Mouse (Mus musculus) liver, embryonic 13.5 days (tissue): ENCODE measurements at regions not wholly inside any gene's neighbourhood (a gene's known extent, or its start where the extent isn't known, plus 50 kb on each side); places are given as distances from the start of the nearest gene placed in this dataset.

ENCODE experiments used
- ATAC-seq: fragments of 200-750 bp; cut with Nextera tagmentation; 2 replicates; pipeline ENCODE4 v1.8.0; 2017; ENCODE audit warnings: low read depth, mild to moderate bottlenecking, moderate number of reproducible peaks, moderate library complexity
- DNase-seq: peaks from one replicate; pipeline ENCODE4 v3.0.0; 2022
- H3K27ac ChIP-seq: fragments of 300-500 bp; sonication (generic); 2 replicates; pipeline ENCODE4 v1.5.1; 2015; ENCODE audit warnings: moderate library complexity, mild to moderate bottlenecking, inconsistent platforms
- H3K27me3 ChIP-seq: fragments of 300-500 bp; sonication (generic); 2 replicates; pipeline ENCODE4 v1.6.1; 2015; ENCODE audit warnings: mild to moderate bottlenecking, inconsistent platforms
- H3K36me3 ChIP-seq: fragments of 300-500 bp; sonication (generic); 2 replicates; pipeline ENCODE4 v1.6.1; 2015; ENCODE audit warnings: mild to moderate bottlenecking, inconsistent platforms
- H3K4me1 ChIP-seq: fragments of 300-500 bp; sonication (generic); replicated peaks from 2 replicates; pipeline ENCODE4 v1.6.1; 2015; ENCODE audit warnings: inconsistent platforms
- H3K4me2 ChIP-seq: fragments of 300-500 bp; sonication (generic); 2 replicates; pipeline ENCODE4 v1.6.1; 2015; ENCODE audit warnings: inconsistent platforms, mild to moderate bottlenecking, moderate library complexity
- H3K4me3 ChIP-seq: fragments of 300-500 bp; sonication (generic); replicated peaks from 2 replicates; pipeline ENCODE4 v1.5.1; 2015; ENCODE audit warnings: mild to moderate bottlenecking, inconsistent platforms
- H3K9ac ChIP-seq: fragments of 300-500 bp; sonication (generic); 2 replicates; pipeline ENCODE4 v1.6.1; 2015; ENCODE audit warnings: mild to moderate bottlenecking, inconsistent platforms
- H3K9me3 ChIP-seq: fragments of 300-500 bp; sonication (generic); replicated peaks from 2 replicates; pipeline ENCODE4 v1.6.1; 2016; ENCODE audit warnings: inconsistent platforms
- WGBS: fragments of 180-500 bp; shearing (Covaris S2); methylation state at CpG from one replicate; pipeline ENCODE4 v1.1.7; 2015; ENCODE audit not compliant: insufficient replicate concordance; 5-methylcytosine and 5-hydroxymethylcytosine counted together

DNA sequence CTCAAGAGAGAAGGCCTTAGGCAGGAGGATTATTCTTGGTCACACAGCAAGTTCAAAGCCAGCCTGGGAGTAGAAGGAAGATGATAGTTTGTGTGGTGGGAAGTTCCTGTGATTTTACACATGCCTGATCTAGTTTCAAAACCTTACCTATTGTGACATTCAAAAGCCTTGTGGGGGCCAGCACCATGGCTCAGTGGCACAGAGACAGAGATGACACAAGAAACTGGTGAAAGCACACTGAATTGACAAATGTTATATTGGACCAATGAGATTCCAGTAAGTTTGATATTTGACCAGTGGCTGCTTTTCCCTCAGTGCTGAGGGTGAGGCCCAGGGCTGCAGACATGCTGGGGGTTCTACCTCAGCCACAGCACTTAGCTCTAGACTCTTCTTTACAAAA is 73.1 kb upstream of the Jak1 start:
- DNase-seq (no peak), ATAC-seq (no peak)
- H3K9ac ChIP-seq, result no peak overlapping the region
- H3K4me2 ChIP-seq, result no peak overlapping the region
- no peaks in the 10 kb centered on the region for H3K9me3 ChIP-seq
- no peak overlapping the region for H3K27ac ChIP-seq
- no peaks in the 10 kb centered on the region for H3K4me1 ChIP-seq
- no peaks in the 10 kb centered on the region for H3K27me3 ChIP-seq
- H3K36me3 ChIP-seq, result no peaks in the 10 kb centered on the region
- no peak overlapping the region for H3K4me3 ChIP-seq

DNA sequence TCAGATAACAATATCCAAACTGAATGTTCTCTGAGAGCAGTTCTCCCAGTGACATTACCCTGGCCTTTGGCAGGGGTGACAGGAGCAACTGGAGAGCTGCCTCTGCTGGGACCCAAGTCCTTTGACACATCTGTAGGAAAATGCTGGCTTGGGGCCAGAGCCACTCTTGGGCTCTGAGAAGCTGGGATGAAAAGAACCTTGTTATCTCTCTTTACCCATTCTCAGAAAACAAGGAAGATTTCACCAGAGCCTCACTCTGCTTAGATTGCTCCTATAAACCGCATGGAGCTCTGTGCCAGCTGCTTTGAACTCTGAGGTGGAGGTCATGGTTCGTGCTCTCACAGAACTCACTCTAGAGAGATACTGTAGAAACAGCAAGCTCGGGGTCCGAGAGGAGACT is 71.7 kb upstream of the Jak1 start:
- Histone ChIP-seq H3K27me3 (no peaks in the 10 kb centered on the region), H3K27ac (no peak overlapping the region), H3K36me3 (no peaks in the 10 kb centered on the region), H3K4me2 (no peak overlapping the region), H3K4me1 (no peaks in the 10 kb centered on the region), H3K9me3 (no peaks in the 10 kb centered on the region), H3K4me3 (no peak overlapping the region), H3K9ac (no peak overlapping the region)
- DNase-seq, result no peak
- ATAC-seq, result no peak
- WGBS, result 33% methylated on average over 4 of the region's 4 CpGs

DNA sequence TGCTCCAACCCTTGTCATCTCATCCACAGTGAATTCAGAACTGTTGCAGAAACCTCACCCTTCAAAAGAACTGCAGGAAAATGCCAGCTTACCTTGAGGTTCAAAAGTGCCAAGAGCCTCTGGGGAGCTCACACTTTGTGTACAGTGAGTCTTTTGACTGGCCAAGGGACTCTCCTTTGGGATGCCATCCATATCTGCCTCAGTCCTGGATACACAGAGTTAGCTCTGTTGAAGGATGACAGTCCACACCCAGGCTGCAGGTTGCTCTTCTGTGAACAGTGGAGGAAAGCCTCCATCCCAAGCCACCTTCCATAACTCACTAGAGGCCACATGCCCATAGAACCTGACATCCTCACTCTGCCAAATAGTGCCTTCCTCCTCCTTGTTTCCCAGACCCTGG is 71.3 kb upstream of the Jak1 start:
- no peaks in the 10 kb centered on the region for H3K9me3 ChIP-seq
- H3K36me3 ChIP-seq, result no peaks in the 10 kb centered on the region
- no peak overlapping the region for H3K27ac ChIP-seq
- no peak overlapping the region for H3K9ac ChIP-seq
- H3K4me1 ChIP-seq, result no peaks in the 10 kb centered on the region
- no peak overlapping the region for H3K4me3 ChIP-seq
- no peak for DNase-seq
- no peak overlapping the region for H3K4me2 ChIP-seq
- ATAC-seq, result no peak
- H3K27me3 ChIP-seq, result no peaks in the 10 kb centered on the region

DNA sequence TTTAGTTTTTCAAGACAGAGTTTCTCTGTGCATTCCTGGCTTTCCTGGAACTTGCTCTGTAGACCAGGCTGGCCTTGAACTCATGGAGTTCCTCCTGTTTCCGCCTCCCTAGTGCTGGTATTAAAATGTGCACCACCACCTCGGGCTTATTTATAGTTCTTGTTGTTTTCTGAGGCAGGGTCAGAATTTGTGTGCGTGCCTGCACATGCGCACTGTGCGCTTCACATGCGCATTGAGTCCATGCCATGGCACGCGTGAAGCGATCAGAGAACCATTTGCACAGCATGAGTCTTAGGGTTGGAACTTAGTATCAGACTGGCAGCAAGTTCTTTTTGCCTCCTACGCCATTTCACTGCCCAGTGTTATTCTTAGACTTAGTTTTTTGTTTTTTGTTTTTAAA is 68.8 kb upstream of the Jak1 start:
- Histone ChIP-seq H3K4me1 (peaks cover 2% of the 10 kb centered on the region; the same call in 1 of the 2 replicates), H3K9me3 (no peaks in the 10 kb centered on the region), H3K27me3 (no peaks in the 10 kb centered on the region), H3K27ac (no peak overlapping the region), H3K36me3 (no peaks in the 10 kb centered on the region), H3K4me2 (no peak overlapping the region), H3K4me3 (no peak overlapping the region), H3K9ac (no peak overlapping the region)
- WGBS, result 82% methylated on average over 10 of the region's 10 CpGs
- DNase-seq, result no peak
- no peak for ATAC-seq

DNA sequence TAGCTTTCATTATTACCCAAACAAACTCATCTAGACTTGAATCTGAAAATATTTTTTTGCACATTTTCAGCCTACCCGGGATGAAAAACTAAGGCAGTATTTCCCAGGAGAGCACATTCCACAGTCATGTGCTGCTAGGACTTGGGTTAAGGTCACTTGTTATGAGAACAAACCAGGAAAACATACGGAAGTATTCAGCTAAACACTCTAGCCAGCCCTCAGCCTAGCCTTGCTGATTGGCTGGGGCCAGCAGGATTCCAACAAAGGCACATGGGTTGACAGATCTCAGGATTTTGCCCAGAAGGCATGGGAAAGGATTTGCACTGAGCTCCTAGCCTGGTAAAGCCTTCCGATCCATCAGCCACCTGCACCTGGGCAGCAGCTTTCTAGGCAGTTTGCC is 68.0 kb upstream of the Jak1 start:
- Histone ChIP-seq H3K9ac (no peak overlapping the region), H3K9me3 (no peaks in the 10 kb centered on the region), H3K4me1 (peaks cover 2% of the 10 kb centered on the region; the same call in 1 of the 2 replicates), H3K36me3 (no peaks in the 10 kb centered on the region), H3K4me2 (no peak overlapping the region), H3K4me3 (no peak overlapping the region), H3K27ac (no peak overlapping the region), H3K27me3 (no peaks in the 10 kb centered on the region)
- WGBS, result 69% methylated on average over 3 of the region's 3 CpGs
- DNase-seq (no peak), ATAC-seq (no peak)

DNA sequence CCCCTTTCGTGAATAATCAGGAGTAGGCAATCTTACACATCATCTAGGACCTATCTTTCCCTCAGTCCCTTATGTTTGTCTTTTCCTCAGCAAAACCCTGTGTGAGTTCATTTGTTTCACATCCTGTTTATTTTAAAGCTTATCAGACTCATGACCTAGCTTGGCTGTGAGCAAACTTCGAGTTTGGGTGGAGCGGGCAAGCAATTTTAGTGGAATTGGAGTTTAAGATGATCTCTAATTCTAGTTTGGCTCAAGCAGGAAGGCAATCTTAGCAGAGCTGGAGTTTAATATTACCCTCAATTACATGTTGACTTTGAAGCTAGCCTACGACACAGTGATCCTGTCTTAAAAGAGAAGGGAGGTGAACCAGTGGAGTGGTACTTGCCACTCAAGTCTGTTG is 66.1 kb upstream of the Jak1 start:
- Histone ChIP-seq H3K4me3 (no peak overlapping the region), H3K9me3 (no peaks in the 10 kb centered on the region), H3K36me3 (no peaks in the 10 kb centered on the region), H3K4me2 (no peak overlapping the region), H3K27ac (no peak overlapping the region), H3K9ac (no peak overlapping the region), H3K27me3 (no peaks in the 10 kb centered on the region), H3K4me1 (peaks cover 2% of the 10 kb centered on the region; the same call in 1 of the 2 replicates)
- 64% methylated on average over 4 of the region's 4 CpGs for WGBS
- ATAC-seq (no peak), DNase-seq (no peak)

DNA sequence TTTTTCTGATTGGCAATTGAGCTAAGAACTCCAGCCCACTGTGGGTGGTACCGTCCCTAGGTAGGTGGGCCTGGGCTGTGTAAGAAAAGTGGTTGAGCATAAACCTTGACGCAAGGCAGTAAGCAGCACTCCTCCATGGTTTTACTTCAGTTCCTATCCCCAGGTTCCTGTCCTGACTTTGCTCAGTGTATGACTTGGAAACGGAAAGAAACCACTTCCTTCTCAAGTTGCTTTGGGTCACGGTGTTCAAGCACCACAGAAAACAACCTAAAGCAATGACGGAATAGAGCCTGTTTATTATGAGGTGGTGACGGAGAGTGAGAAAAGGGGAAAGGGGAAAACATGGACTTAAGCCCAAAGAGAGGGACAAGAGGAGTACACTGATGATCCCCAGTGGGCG is 64.0 kb upstream of the Jak1 start:
- WGBS, result 46% methylated on average over 7 of the region's 7 CpGs
- no peaks in the 10 kb centered on the region for H3K27me3 ChIP-seq
- no peak for ATAC-seq

DNA sequence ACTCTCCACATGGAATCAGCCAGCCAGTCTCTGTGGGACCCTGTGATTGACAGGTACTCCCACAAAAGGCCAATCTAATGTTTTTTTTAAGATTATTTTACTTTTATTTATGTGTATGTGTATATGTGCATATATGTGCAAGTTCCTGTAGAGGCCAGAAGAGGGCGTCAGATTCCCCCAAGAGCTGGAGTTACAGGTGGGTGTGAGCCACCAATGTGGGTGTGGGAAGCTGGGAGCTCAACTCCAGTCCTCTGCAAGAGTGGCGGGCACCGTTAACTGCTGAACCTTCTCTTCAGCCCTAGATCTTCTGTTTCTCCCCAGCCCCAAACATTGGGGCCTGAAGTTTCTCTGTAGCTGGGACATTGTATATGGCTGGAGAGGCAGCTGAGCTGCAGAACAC is 61.0 kb upstream of the Jak1 start:
- DNase-seq (no peak), ATAC-seq (no peak)
- H3K4me3 ChIP-seq, result no peak overlapping the region
- no peak overlapping the region for H3K9ac ChIP-seq
- 68% methylated on average over 3 of the region's 3 CpGs for WGBS
- H3K36me3 ChIP-seq, result no peaks in the 10 kb centered on the region
- H3K9me3 ChIP-seq, result no peaks in the 10 kb centered on the region
- peaks cover 2% of the 10 kb centered on the region; the same call in 1 of the 2 replicates for H3K4me1 ChIP-seq
- H3K27ac ChIP-seq, result no peak overlapping the region
- H3K4me2 ChIP-seq, result no peak overlapping the region
- no peaks in the 10 kb centered on the region for H3K27me3 ChIP-seq

More for the DNA sequence above, 64.0 kb upstream of the Jak1 start:
- Histone ChIP-seq H3K4me1 (peaks cover 2% of the 10 kb centered on the region; the same call in 1 of the 2 replicates), H3K36me3 (no peaks in the 10 kb centered on the region), H3K4me3 (no peak overlapping the region), H3K9ac (no peak overlapping the region), H3K27ac (no peak overlapping the region), H3K9me3 (no peaks in the 10 kb centered on the region), H3K4me2 (no peak overlapping the region)
- DNase-seq, result no peak

DNA sequence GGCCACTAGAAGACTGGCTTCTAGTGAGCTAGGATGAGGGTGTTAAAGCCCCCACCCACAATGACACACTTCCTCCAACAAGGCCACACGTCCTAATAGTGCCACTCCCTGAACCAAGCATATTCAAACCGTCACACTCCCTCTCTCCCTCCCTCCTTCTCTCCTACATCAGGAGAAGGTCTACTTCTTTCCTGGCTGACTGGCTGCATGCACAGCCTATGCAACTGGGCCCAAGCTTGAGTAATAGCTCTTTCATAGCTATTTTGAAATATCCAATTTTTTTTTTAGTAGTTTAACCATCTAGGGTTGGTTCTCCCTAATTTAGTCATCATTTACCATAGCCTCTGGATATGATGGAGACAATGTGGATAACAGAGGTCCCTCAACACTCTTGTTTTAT is 56.6 kb upstream of the Jak1 start:
- ATAC-seq (no peak), DNase-seq (no peak)
- no peak overlapping the region for H3K9ac ChIP-seq
- no peak overlapping the region for H3K27ac ChIP-seq
- no peaks in the 10 kb centered on the region for H3K36me3 ChIP-seq
- H3K27me3 ChIP-seq, result no peaks in the 10 kb centered on the region
- H3K4me1 ChIP-seq, result no peaks in the 10 kb centered on the region
- no peak overlapping the region for H3K4me3 ChIP-seq
- 41% methylated on average over 2 of the region's 2 CpGs for WGBS
- no peaks in the 10 kb centered on the region for H3K9me3 ChIP-seq
- no peak overlapping the region for H3K4me2 ChIP-seq

DNA sequence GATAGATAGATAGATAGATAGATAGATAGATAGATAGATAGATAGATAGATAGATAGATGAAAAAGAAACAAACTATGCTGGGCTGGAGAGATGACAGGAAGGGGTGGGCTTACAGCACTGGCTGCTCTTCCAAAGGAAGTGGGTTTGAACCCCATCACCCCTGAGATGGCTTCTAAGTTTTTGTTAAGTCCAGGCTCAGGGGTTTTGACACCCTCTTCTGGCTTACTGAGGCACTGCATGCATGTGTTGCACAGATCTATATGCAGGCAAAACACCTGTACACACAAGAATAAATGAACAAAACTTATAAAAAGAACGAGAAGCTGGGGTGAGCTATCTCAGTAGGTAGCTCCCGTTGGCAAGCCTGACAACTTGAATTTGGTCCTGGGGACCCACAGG is 55.5 kb upstream of the Jak1 start:
- 46% methylated on average over 2 of the region's 2 CpGs for WGBS
- ATAC-seq, result no peak
- no peak overlapping the region for H3K4me2 ChIP-seq
- DNase-seq, result no peak
- H3K4me1 ChIP-seq, result no peaks in the 10 kb centered on the region
- no peaks in the 10 kb centered on the region for H3K9me3 ChIP-seq
- H3K27me3 ChIP-seq, result no peaks in the 10 kb centered on the region
- H3K9ac ChIP-seq, result no peak overlapping the region
- H3K36me3 ChIP-seq, result no peaks in the 10 kb centered on the region
- H3K4me3 ChIP-seq, result no peak overlapping the region
- no peak overlapping the region for H3K27ac ChIP-seq

DNA sequence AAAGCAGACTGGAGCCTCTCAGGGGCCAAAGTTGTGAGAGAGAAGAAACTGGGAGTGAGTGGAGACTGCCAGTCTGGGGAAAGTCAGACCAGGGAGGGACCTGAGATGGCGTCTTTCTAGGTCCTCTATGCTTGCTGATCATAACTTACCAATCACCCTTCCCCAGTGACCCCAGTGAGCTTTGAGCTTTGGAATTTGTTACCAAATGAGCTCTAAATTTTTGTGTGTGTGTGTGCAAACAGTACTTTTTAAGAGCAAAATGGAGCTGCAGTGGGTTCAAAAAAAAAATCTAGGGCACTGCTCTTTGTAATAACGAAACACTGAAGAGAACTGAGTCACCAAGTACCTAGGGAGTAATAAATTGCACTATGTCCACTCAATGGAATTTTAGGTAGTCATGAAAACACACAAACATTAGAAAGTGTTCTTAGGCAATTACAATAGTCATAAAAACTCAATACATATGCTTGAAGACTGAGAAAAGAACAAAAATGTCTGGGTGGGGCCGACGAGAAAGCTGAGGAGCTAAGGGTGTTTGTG is 54.7 kb upstream of the Jak1 start:
- Histone ChIP-seq H3K27ac (no peak overlapping the region), H3K9ac (no peak overlapping the region), H3K4me2 (no peak overlapping the region), H3K27me3 (0 out of 2 replicates have a peak, but pooled peaks cover 3% of the 10 kb centered on the region), H3K4me1 (no peaks in the 10 kb centered on the region), H3K36me3 (no peaks in the 10 kb centered on the region), H3K9me3 (no peaks in the 10 kb centered on the region), H3K4me3 (no peak overlapping the region)
- ATAC-seq (no peak), DNase-seq (no peak)
- 64% methylated on average over 4 of the region's 4 CpGs for WGBS

DNA sequence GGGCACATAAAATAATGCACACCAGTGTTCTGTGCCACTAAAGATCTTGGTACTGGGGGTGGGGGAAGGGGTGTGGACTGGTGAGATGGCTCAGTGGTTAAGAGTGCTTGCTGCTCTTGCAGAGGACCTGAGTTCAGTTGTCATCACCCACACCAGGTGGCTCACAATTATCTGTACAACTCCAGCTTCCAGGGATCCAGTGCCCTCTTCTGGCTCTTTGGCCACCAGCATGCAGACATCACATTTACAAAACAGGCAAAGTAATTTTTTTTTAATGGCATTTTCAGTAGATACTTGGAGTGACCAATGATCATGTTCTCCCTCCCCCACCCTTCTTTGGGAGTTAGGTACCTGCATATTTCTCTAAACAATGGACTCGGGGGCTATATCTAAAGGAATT is 53.8 kb upstream of the Jak1 start:
- no peaks in the 10 kb centered on the region for H3K4me1 ChIP-seq
- DNase-seq, result no peak
- ATAC-seq, result no peak
- no peak overlapping the region for H3K9ac ChIP-seq
- H3K27ac ChIP-seq, result no peak overlapping the region
- 0 out of 2 replicates have a peak, but pooled peaks cover 5% of the 10 kb centered on the region for H3K27me3 ChIP-seq
- no peak overlapping the region for H3K4me3 ChIP-seq
- 71% methylated on average over 1 of the region's 1 CpGs for WGBS
- H3K9me3 ChIP-seq, result no peaks in the 10 kb centered on the region
- no peak overlapping the region for H3K4me2 ChIP-seq
- no peaks in the 10 kb centered on the region for H3K36me3 ChIP-seq
